Mouse (Mus musculus): ENCODE results near the gene Kcnip1.

Kcnip1 gene

GRCm38 (mm10) chr11:33772043-33772442 is 220.9 kb downstream of the Kcnip1 start:
- no peak for DNase-seq (ENCODE audit: low read depth in 1 of 2, low spot score in 2 of 2)

GRCm38 (mm10) chr11:33766976-33767938 is 225.7 kb downstream of the Kcnip1 start:
- DNase-seq (ENCODE audit: low read depth in 1 of 2, low spot score in 2 of 2) = no peak

GRCm38 (mm10) chr11:33761201-33761755 is 231.7 kb downstream of the Kcnip1 start:
- DNase-seq (ENCODE audit: low read depth in 1 of 2, low spot score in 2 of 2) = no peak

DNA sequence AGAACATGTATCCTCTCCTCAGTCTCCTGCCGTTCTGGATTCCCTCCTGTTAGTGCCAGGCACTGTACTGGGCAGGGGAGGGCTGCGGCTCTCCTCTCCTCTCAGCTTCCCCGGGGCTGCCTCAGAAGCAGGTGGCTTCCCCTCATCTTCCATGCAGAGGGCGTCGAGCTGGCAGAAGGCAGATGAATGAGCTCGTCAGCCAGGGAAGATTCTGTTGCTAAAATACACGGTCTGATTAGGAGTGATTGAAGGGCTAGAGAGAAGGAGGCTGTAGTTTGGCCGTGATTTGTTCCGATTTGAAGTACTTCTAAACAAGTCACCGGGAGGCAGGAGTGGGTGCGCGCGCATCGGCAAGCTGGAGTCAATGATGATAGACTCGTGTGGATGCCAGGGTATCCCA is 236.3 kb downstream of the Kcnip1 start:
- DNase-seq (ENCODE audit: low read depth in 1 of 2, low spot score in 2 of 2) = no peak

- no peak for DNase-seq (ENCODE audit: low read depth in 1 of 2, low spot score in 2 of 2)
These were observed 240.5 kb downstream of the Kcnip1 start for GRCm38 (mm10) chr11:33752431-33752873.

DNA sequence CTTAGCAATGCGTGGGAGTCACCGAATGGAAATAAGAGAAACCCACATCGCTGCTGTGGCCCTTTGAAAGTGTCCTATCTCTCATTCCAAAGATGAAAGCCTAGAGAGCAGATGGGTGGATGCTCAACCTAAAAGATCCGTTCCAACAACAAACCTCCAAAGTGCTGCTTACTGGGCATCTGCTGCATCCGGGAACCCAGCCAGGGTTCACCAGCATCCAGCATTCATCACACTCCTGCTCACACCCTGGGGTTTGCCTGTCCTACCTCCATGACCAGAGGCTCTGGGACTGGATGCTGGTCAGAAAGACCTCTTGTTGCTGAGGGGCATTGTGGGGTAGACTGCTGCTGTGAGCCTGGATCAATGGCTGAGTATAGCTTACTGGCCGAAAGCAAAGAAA is 241.4 kb downstream of the Kcnip1 start:
- no peak for DNase-seq (ENCODE audit: low read depth in 1 of 2, low spot score in 2 of 2)

DNA sequence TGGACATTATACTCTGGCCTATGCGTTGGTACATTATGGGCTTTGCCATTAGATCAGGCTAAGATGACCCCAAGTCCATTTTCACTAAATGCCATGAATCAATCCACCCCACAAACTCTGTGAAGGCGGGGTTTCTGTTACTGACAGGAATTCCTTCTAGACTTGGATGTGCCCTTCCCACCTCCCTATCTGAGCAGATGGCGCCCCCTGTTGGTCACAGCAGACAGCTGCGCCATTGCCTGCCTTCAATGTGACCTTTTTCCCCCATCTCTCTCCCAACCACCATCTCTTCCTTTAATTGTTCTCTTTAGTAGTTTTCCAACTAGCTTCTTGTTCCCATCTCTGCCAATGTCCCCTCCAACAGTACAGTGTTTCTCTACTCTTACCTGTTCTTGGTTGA is 243.0 kb downstream of the Kcnip1 start:
- no peak for DNase-seq (ENCODE audit: low read depth in 1 of 2, low spot score in 2 of 2)

DNA sequence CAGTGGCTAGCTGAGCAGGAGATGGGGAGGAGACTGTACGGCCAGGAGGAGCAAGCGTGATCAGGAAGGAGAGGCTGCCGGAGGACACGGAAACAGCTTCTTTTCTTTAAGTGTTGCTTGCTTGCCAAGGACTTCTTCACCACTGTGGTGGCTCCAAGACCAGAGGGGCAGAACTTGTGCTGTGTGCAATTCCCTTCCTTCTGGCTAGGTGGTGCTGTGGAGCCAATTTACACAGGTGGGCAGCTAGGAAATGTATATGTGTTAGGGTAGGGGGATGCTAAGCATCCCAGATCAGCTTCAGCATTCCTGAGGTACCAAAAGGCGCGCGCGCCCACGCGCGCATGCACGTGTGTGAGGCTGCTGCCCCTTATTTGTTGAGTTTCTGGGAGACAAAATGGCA is 243.5 kb downstream of the Kcnip1 start:
- no peak for DNase-seq (ENCODE audit: low read depth in 1 of 2, low spot score in 2 of 2)

- DNase-seq (ENCODE audit: low read depth in 1 of 2, low spot score in 2 of 2) = no peak
These were observed 244.2 kb downstream of the Kcnip1 start for GRCm38 (mm10) chr11:33748754-33749153.

DNA sequence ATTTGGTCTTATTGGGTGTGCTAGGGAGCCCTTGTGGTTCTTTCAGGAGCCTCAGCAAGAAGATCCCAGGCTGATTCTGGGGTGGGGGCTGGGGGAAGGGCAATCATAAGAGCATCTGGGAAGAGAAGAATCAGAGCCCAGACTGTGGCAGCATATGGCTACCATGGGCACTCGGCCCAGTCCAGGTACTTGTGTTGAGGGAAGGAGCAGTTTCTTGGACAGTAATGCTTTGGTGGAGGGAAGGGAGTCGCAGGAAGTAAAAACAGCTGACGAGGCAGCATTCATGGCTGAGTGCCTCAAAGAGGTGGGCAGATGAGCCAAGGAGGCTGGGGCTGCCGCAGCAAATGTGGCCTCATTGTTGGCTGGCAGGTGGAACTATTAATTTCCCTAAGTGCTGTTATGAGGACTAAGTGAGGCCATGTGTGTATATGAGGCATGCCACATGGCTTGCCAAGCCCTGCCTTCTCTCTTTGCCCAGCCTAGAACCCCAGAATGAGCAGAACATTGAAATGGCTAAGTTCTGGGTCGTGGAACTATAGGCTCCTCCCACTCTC is 245.5 kb downstream of the Kcnip1 start:
- no peak for DNase-seq (ENCODE audit: low read depth in 1 of 2, low spot score in 2 of 2)

- DNase-seq (ENCODE audit: low read depth in 1 of 2, low spot score in 2 of 2) = no peak
These were observed 246.6 kb downstream of the Kcnip1 start for GRCm38 (mm10) chr11:33746402-33746801.

GRCm38 (mm10) chr11:33745821-33746329 is 247.1 kb downstream of the Kcnip1 start:
- DNase-seq (ENCODE audit: low read depth in 1 of 2, low spot score in 2 of 2) = no peak

GRCm38 (mm10) chr11:33744429-33744828 is 248.5 kb downstream of the Kcnip1 start:
- DNase-seq (ENCODE audit: low read depth in 1 of 2, low spot score in 2 of 2) = no peak

GRCm38 (mm10) chr11:33740187-33740586 is 252.8 kb downstream of the Kcnip1 start:
- DNase-seq (ENCODE audit: low read depth in 1 of 2, low spot score in 2 of 2) = no peak

DNA sequence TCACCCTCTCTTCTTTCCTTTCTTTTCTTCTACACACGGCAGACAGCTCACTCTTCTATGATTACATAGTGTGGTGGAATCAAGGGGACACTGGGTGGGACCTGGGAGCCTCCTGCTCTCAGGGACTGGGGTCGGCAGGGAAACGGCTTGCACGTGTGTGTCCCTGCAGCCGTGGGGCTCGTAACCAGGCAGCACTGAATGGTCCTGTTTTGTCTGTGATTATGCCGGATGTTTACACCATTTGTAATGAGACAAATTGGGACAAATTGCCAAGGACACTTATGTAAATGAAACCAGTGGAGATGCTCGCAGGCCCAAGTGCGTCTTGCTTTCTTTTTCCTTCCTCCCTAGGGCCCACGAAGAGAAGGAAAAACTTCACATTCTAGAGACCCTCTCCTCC is 256.5 kb downstream of the Kcnip1 start:
- DNase-seq (ENCODE audit: low read depth in 1 of 2, low spot score in 2 of 2) = no peak

GRCm38 (mm10) chr11:33733269-33733668 is 259.7 kb downstream of the Kcnip1 start:
- no peak for DNase-seq (ENCODE audit: low read depth in 1 of 2, low spot score in 2 of 2)

DNA sequence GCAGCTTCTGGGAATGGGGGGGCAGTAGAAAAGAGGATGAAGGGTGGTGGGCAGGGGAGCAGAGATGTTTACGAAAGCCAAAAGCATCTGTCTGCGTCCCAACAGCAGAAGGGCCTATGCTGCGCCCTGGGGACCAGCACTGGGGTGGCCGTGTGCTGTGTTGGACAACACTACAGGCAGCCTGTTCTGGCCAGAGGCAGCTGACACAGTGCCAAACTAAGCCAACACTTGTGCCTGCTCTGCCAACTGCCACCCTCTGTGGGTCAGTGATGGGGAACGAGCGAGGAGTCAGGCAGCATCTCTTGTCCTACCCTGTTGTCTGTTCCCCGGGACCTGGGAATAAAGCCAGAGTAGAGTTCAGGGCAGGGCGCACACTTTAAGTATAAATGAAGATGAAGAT is 260.6 kb downstream of the Kcnip1 start:
- no peak for DNase-seq (ENCODE audit: low read depth in 1 of 2, low spot score in 2 of 2)

- DNase-seq (ENCODE audit: low read depth in 1 of 2, low spot score in 2 of 2) = peak in 1 of 2 experiments; percentile 11
These were observed 271.7 kb downstream of the Kcnip1 start for GRCm38 (mm10) chr11:33721297-33721696.

DNA sequence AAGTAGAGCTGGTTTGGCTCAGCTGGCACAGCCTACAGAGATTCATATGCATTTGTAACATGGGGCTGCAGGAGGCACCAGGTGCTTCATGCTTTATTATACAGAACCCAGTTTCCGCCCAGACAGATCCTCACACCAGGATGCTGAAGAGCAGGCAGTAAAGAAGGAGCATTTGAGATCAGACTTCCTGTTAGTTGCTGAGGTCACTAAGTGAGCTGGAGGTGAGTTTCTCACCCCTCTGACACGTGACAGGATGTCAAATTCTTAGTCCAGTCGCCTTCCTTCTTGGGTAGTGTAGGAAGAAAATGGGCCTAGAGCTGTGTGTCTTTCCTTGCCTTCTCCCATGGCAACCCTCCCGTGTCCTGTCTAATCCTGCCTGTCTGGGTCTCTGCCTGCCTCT is 286.2 kb downstream of the Kcnip1 start:
- no peak for DNase-seq (ENCODE audit: low read depth in 1 of 2, low spot score in 2 of 2)

GRCm38 (mm10) chr11:33701958-33702459 is 290.9 kb downstream of the Kcnip1 start:
- DNase-seq (ENCODE audit: low read depth in 1 of 2, low spot score in 2 of 2) = no peak

DNA sequence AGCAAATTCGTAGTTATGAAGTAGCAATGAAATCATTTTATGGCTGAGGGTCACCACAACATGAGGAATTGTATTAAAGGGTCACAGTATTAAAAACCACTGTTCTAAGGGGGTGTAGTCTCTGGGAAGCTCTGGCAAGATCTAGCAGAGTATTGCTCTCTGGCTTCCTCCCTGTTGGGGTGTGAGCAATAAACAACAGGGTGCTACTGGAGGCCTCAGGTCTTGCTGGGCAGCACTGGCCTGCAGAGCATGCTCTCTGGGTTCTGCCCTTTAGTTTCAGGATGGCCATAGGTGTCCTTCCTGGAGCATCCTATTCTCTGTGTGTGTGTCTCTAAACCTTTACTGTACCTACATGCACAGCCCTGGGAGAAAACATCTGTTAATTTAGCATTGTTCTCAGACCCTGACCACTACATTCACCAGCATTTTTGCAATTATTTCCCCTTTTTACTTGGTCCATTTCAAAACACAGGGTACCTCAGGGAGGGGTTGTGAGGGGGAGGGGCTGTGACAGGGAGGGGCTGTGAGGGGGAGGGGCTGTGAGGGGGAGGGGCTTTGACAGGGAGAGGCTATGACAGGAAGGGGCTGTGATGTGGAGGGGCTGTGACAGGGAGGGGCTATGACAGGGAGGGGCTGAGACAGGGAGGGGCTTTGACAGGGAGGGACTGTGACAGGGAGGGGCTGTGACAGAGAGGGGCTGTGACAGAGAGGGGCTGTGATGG is 291.6 kb downstream of the Kcnip1 start:
- DNase-seq (ENCODE audit: low read depth in 1 of 2, low spot score in 2 of 2) = no peak

All from monocyte, adult 2 months (primary cell).